Mouse (Mus musculus) midbrain, embryonic 13.5 days (tissue): ENCODE results near the gene Usp42. TPM values are rescaled to one million over a fixed set of nuclear protein-coding genes. Genes with fewer than 3 reads are reported as not detected.

Experiments used
- ATAC-seq: fragments of 200-750 bp; cut with Nextera tagmentation; 2 replicates; pipeline ENCODE4 v1.8.0; 2017; ENCODE audit warnings: mild to moderate bottlenecking, moderate TSS enrichment, moderate library complexity
- H3K27ac ChIP-seq: fragments of 300-500 bp; sonication (generic); 2 replicates; pipeline ENCODE4 v1.5.1; 2015; ENCODE audit warnings: inconsistent platforms, mild to moderate bottlenecking, moderate library complexity
- H3K27me3 ChIP-seq: fragments of 300-500 bp; sonication (generic); 2 replicates; pipeline ENCODE4 v1.6.1; 2015; ENCODE audit warnings: mild to moderate bottlenecking, inconsistent platforms
- H3K36me3 ChIP-seq: fragments of 300-500 bp; sonication (generic); 2 replicates; pipeline ENCODE4 v1.6.1; 2015; ENCODE audit warnings: mild to moderate bottlenecking, inconsistent platforms
- H3K4me1 ChIP-seq: fragments of 300-500 bp; sonication (generic); replicated peaks from 2 replicates; pipeline ENCODE4 v1.6.1; 2015; ENCODE audit warnings: inconsistent platforms
- H3K4me2 ChIP-seq: fragments of 300-500 bp; sonication (generic); replicated peaks from 2 replicates; pipeline ENCODE4 v1.6.1; 2015; ENCODE audit warnings: moderate library complexity, mild to moderate bottlenecking, inconsistent platforms
- H3K4me3 ChIP-seq: fragments of 300-500 bp; sonication (generic); replicated peaks from 2 replicates; pipeline ENCODE4 v1.5.1; 2015; ENCODE audit warnings: mild to moderate bottlenecking, inconsistent platforms
- H3K9ac ChIP-seq: fragments of 300-500 bp; sonication (generic); replicated peaks from 2 replicates; pipeline ENCODE4 v1.6.1; 2015; ENCODE audit warnings: mild to moderate bottlenecking, inconsistent platforms
- H3K9me3 ChIP-seq: fragments of 300-500 bp; sonication (generic); 2 replicates; pipeline ENCODE4 v1.6.1; 2016; ENCODE audit warnings: mild to moderate bottlenecking, inconsistent platforms
- WGBS: fragments of 180-500 bp; shearing (Covaris S2); methylation state at CpG from one replicate; pipeline ENCODE4 v1.1.7; 2015; 5-methylcytosine and 5-hydroxymethylcytosine counted together
- polyA plus RNA-seq: library from polyadenylated mRNA; unstranded; fragments of >200 nt; fragmentation: Nextera tagmentation; extraction: Ambion mirVana; gene quantifications from 2 replicates; pipeline ENCODE4 v1.2.1, GENCODE M21; 2015

Usp42 gene
- polyA plus RNA-seq, 1 experiment from 2014 or later: 32.6 TPM

- 93% methylated on average over 1 of the region's 1 CpGs for WGBS
- Histone ChIP-seq H3K4me1 (peaks cover 6% of the 10 kb centered on the region; the same call in 1 of the 2 replicates), H3K27ac (no peak overlapping the region), H3K9me3 (no peaks in the 10 kb centered on the region), H3K4me2 (no peak overlapping the region), H3K36me3 (no peaks in the 10 kb centered on the region), H3K27me3 (no peaks in the 10 kb centered on the region), H3K4me3 (no peak overlapping the region), H3K9ac (no peak overlapping the region)
- ATAC-seq: no peak
These were observed 66.1 kb downstream of the Usp42 start for GRCm38 (mm10) chr5:143666015-143666414.

GRCm38 (mm10) chr5:143665561-143665960, 66.5 kb downstream of the Usp42 start:
- no peak overlapping the region for H3K9ac ChIP-seq
- no peaks in the 10 kb centered on the region for H3K9me3 ChIP-seq
- no peak overlapping the region for H3K4me2 ChIP-seq
- ATAC-seq: no peak
- H3K27ac ChIP-seq: no peak overlapping the region
- no peaks in the 10 kb centered on the region for H3K27me3 ChIP-seq
- H3K36me3 ChIP-seq: no peaks in the 10 kb centered on the region
- no peak overlapping the region for H3K4me3 ChIP-seq
- peaks cover 6% of the 10 kb centered on the region; the same call in 1 of the 2 replicates for H3K4me1 ChIP-seq
- 82% methylated on average over 2 of the region's 2 CpGs for WGBS

GRCm38 (mm10) chr5:143663074-143663687, 68.9 kb downstream of the Usp42 start:
- H3K4me3 ChIP-seq: no peak overlapping the region
- no peak overlapping the region for H3K27ac ChIP-seq
- H3K9me3 ChIP-seq: no peaks in the 10 kb centered on the region
- no peak overlapping the region for H3K4me2 ChIP-seq
- H3K27me3 ChIP-seq: no peaks in the 10 kb centered on the region
- H3K4me1 ChIP-seq: no peaks in the 10 kb centered on the region
- no peaks in the 10 kb centered on the region for H3K36me3 ChIP-seq
- no peak overlapping the region for H3K9ac ChIP-seq
- no peak for ATAC-seq
- 89% methylated on average over 7 of the region's 7 CpGs for whole genome bisulfite sequencing

Other genes with a start within 250 kb of the Usp42 start
- 334 and 373 TPM in 2 replicates for gene Rac1, start 204.2 kb downstream of the Usp42 start, polyA plus RNA-seq
- 29.2 and 31.5 TPM in 2 replicates for gene Cyth3, start 109.8 kb downstream of the Usp42 start, polyA plus RNA-seq
- gene Eif2ak1, start 85.5 kb upstream of the Usp42 start, polyA plus RNA-seq: 44.9 and 46.3 TPM in 2 replicates
- gene Ankrd61, start 165.4 kb upstream of the Usp42 start, polyA plus RNA-seq: 0.43 and 0.59 TPM in 2 replicates
- gene Aimp2, start 177.6 kb upstream of the Usp42 start, polyA plus RNA-seq: 82.0 and 82.6 TPM in 2 replicates
- 26.1 and 28.2 TPM in 2 replicates for gene Pms2, start 177.7 kb upstream of the Usp42 start, polyA plus RNA-seq
- 1.4 and 2.3 TPM in 2 replicates for gene Gm42421, start 195.9 kb upstream of the Usp42 start, polyA plus RNA-seq
- gene Rsph10b, start 200.8 kb upstream of the Usp42 start, polyA plus RNA-seq: 2.2 and 2.4 TPM in 2 replicates